Mouse (Mus musculus): ENCODE measurements around the gene Pcyt1a. TPM values are rescaled to one million over a fixed set of nuclear protein-coding genes. Genes with fewer than 3 reads are reported as not detected.

Gene Pcyt1a
- total RNA-seq (2021): 100 to 1,000 TPM; 108 to 123 TPM
- long read RNA-seq, experiment 1, full-length matches to known transcripts: 52 of 76 reads
- long read RNA-seq, experiment 1, partial matches to known transcripts: 22 of 76 reads
- long read RNA-seq, experiment 1, other reads (novel, unspliced or antisense): 2 of 76 reads
- long read RNA-seq, experiment 2, full-length matches to known transcripts: 59 of 79 reads
- long read RNA-seq, experiment 2, partial matches to known transcripts: 7 of 79 reads
- long read RNA-seq, experiment 2, other reads (novel, unspliced or antisense): 13 of 79 reads

- intact Hi-C loops (cut with DNase I): loop anchor here (5.0 kb wide), 2 partner anchors 98 to 153 kb away; partner anchors contain the start of genes Rnf168 and Ubxn7
- peak; percentile 42; the same call in 1 of the 2 replicates for TF ChIP-seq CTCF (IDR thresholded peaks at IDR 0.05)
- peak within 1 kb of the TSS; percentile 87 for H3K4me3 ChIP-seq
- peak within 1 kb of the TSS; percentile 93 for H3K27ac ChIP-seq
- peak; percentile 93 for DNase-seq
These were observed at the start of gene Pcyt1a for GRCm38 (mm10) chr16:32430474-32431046. TSS of gene Pcyt1a (plus strand) at chr16:32430921.

GRCm38 (mm10) chr16:32382901-32383300 lies 47.8 kb upstream of the Pcyt1a start:
- intact Hi-C loops (cut with DNase I): loop anchor here (5.0 kb wide), 1 partner anchor 44 kb away; no protein-coding TSS in a partner anchor
- DNase-seq: peak; percentile 51
- H3K4me3 ChIP-seq: no peak overlapping the region
- peak overlapping the region; percentile 58 for H3K27ac ChIP-seq
- TF ChIP-seq CTCF (IDR thresholded peaks at IDR 0.05): no peak

GRCm38 (mm10) chr16:32384885-32385284 lies 45.8 kb upstream of the Pcyt1a start:
- TF ChIP-seq CTCF (IDR thresholded peaks at IDR 0.05): no peak
- intact Hi-C loops (cut with DNase I): loop anchor here (5.0 kb wide), 1 partner anchor 42 kb away; no protein-coding TSS in a partner anchor
- no peak for DNase-seq
- no peak overlapping the region for H3K27ac ChIP-seq
- no peak overlapping the region for H3K4me3 ChIP-seq

- intact Hi-C loops (cut with DNase I): no loop called here
- no peak for DNase-seq
- no peak for TF ChIP-seq CTCF (IDR thresholded peaks at IDR 0.05)
- H3K4me3 ChIP-seq: no peak overlapping the region
- H3K27ac ChIP-seq: no peak overlapping the region
These were observed 43.9 kb upstream of the Pcyt1a start for GRCm38 (mm10) chr16:32386826-32387225.

GRCm38 (mm10) chr16:32389049-32389448 lies 41.7 kb upstream of the Pcyt1a start:
- Histone ChIP-seq H3K27ac (no peak overlapping the region), H3K4me3 (no peak overlapping the region)
- intact Hi-C loops (cut with DNase I): no loop called here
- DNase-seq: no peak
- TF ChIP-seq CTCF (IDR thresholded peaks at IDR 0.05): no peak

- intact Hi-C loops (cut with DNase I): no loop called here
- DNase-seq: no peak
- Histone ChIP-seq H3K27ac (no peak overlapping the region), H3K4me3 (no peak overlapping the region)
- no peak for TF ChIP-seq CTCF (IDR thresholded peaks at IDR 0.05)
These were observed 40.9 kb upstream of the Pcyt1a start for GRCm38 (mm10) chr16:32389841-32390240.

GRCm38 (mm10) chr16:32390882-32391281 lies 39.8 kb upstream of the Pcyt1a start:
- intact Hi-C loops (cut with DNase I): no loop called here
- no peak for TF ChIP-seq CTCF (IDR thresholded peaks at IDR 0.05)
- Histone ChIP-seq H3K4me3 (no peak overlapping the region), H3K27ac (no peak overlapping the region)
- no peak for DNase-seq

GRCm38 (mm10) chr16:32395679-32396540 lies 34.8 kb upstream of the Pcyt1a start:
- no peak for TF ChIP-seq CTCF (IDR thresholded peaks at IDR 0.05)
- H3K4me3 ChIP-seq: no peak overlapping the region
- intact Hi-C loops (cut with DNase I): no loop called here
- no peak for DNase-seq
- peak overlapping the region; percentile 48 for H3K27ac ChIP-seq

- DNase-seq: no peak
- H3K4me3 ChIP-seq: no peak overlapping the region
- intact Hi-C loops (cut with DNase I): no loop called here
- no peak for TF ChIP-seq CTCF (IDR thresholded peaks at IDR 0.05)
- peak overlapping the region; percentile 48 for H3K27ac ChIP-seq
These were observed 34.2 kb upstream of the Pcyt1a start for GRCm38 (mm10) chr16:32396541-32396835.

GRCm38 (mm10) chr16:32398206-32398605 lies 32.5 kb upstream of the Pcyt1a start:
- H3K4me3 ChIP-seq: no peak overlapping the region
- no peak for DNase-seq
- intact Hi-C loops (cut with DNase I): no loop called here
- H3K27ac ChIP-seq: no peak overlapping the region
- TF ChIP-seq CTCF (IDR thresholded peaks at IDR 0.05): no peak

- TF ChIP-seq CTCF (IDR thresholded peaks at IDR 0.05): no peak
- DNase-seq: no peak
- intact Hi-C loops (cut with DNase I): no loop called here
These were observed 30.5 kb upstream of the Pcyt1a start, which contains the start of gene Tm4sf19 for GRCm38 (mm10) chr16:32400267-32400666. TSS of gene Tm4sf19 (plus strand) at chr16:32400506.

GRCm38 (mm10) chr16:32401335-32401965 lies 29.3 kb upstream of the Pcyt1a start:
- no peak for TF ChIP-seq CTCF (IDR thresholded peaks at IDR 0.05)
- H3K4me3 ChIP-seq: no peak overlapping the region
- H3K27ac ChIP-seq: no peak overlapping the region
- DNase-seq: no peak
- intact Hi-C loops (cut with DNase I): no loop called here

More at GRCm38 (mm10) chr16:32400267-32400666, 30.5 kb upstream of the Pcyt1a start, which contains the start of gene Tm4sf19:
- H3K27ac ChIP-seq: no peak within 1 kb of the TSS
- no peak within 1 kb of the TSS for H3K4me3 ChIP-seq

Data from gastrocnemius, adult 2 months (tissue).